Mouse (Mus musculus) forelimb bud, embryonic 11.5 days (tissue): ENCODE measurements around the gene Adamts20.

ENCODE experiments used
- DNase-seq: peaks from one replicate; pipeline ENCODE4 v3.0.0-alpha.2; 2012; ENCODE audit warnings: low read depth, low spot score

The Adamts20 gene

DNA sequence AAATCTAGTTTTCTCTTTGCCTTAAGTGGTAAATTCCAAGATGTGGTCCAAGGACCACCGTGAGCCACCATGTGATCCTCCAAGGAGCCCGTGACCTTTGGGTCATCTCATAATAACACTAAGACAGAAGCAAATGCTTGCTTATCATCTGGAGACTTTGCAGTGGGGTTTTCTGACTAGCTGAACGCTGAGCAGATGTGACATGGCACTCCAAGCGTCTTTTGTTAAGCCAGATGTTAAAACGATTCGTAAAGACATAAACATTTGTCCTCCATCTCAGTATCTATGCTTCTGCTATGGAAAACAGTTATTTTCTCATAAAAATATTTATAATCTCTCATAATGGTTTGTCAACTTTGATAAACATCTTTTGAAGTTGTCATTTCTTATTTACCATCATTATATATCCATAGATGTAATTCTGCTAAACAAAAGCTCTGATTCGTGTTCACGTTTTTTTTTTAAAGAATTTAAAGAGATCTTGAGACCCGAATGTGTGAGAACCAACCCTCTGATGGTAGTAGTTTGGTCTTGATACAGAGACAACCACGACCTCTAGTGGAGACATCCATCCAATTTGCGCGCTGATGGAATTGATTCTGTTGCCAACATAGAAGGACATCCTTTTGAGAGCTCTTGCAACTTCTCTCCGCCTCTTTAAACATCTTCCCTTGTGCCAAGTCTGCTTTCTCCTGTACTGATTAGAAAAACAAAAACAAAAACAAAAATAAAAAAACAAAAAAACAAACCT lies 212.1 kb downstream of the Adamts20 start:
- peak; percentile 41 for DNase-seq

DNA sequence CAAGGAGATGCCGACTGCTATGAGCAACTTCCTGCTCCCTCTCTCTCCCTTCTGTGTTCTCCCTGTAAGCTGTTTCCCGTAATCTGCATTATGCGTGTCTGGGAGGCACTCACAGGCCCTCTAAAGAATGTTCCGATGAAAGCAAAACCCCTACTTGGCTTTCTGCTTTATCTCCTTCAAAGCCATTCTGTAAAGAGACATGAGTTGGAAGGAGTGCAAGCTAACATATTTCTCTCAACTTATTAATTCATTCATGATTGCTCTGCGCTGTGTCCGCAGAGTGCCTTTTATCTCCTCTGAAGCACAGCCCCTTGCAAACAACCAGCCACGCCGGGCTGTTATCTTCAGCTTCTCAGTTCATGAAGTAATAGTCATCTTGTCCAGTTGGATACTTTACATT lies 215.5 kb downstream of the Adamts20 start:
- no peak for DNase-seq

DNA sequence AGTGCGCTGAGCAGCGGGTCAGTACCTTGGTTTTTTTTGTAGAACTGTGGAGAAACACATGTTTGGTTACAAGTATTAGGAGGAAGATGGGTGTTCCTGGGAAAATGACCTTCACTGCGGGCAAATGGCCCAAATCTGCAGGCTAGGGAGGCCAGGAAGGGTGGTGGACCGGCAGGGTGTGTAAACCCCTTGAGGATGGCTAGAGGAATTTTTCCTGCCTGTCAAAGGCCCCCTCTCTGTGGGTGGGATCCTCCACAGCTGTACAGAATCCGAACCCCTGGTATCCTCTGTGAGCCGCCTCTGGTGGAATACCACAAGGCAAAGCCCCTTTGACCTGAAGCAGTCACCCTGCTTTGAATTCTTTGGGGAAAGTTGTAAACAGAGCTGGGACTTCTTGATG lies 216.8 kb downstream of the Adamts20 start:
- no peak for DNase-seq

- no peak for DNase-seq
Measured at GRCm38 (mm10) chr15:94246669-94247068, 218.5 kb downstream of the Adamts20 start.

DNA sequence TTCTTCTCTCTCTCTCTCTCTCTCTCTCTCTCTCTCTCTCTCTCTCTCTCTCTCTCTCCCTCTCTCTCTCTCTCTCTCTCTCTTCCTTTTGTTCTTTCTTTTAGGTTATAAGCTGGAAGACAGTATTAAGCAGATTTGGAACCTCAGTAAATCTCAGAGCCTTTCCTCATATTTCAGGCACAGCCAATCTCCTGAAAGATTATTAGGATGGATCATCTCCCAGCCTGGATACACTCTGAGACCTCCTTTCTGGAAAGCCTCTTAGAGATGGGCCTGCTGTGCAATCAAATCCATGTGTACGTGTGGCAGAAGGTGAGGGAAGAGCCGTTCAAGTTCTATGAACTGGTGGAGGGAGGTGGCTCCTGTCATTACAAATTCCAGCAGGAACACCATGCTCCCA lies 220.9 kb downstream of the Adamts20 start:
- DNase-seq = no peak

- DNase-seq = no peak
Measured at GRCm38 (mm10) chr15:94242133-94242532, 223.1 kb downstream of the Adamts20 start.

GRCm38 (mm10) chr15:94239637-94240036 lies 225.6 kb downstream of the Adamts20 start:
- DNase-seq = no peak

DNA sequence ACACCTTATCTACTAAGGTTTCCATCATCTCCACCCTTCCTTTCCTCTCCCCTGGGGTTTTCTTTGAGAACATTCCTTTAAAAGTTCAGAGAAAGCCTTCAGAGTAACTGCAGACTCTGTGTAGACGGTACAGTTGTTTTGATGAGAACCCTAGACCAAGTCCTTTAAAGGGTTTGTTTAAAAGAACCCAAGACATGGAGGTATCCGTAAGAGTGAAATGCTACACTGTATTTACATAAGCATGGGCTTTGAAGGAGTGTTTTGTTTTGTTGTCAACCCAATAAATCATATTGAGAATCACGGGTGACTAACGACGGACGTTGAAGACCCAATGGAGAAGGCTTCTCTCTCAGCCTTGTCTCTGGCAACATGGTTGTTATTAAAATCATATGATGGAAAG lies 226.1 kb downstream of the Adamts20 start:
- DNase-seq = no peak

GRCm38 (mm10) chr15:94238058-94238876 lies 227.0 kb downstream of the Adamts20 start:
- no peak for DNase-seq

DNA sequence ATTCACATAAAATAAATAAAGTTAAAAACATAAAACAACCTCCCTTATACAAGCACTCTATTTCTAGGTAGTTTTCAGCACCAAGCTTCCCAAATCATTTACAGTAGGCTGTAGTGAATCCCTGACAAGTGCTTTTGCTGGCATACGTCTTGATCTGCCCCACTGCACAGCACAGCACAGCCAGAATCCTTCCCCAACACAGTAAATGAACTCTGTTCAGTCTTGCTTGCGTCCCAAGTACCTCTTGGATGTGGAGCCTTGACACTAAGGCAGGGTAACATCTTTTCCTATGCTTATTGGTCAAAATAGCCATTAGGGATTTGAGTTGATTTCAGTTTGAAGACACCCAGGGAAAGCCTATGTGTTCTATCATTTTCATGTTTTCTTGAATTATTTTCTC lies 228.5 kb downstream of the Adamts20 start:
- DNase-seq = no peak

DNA sequence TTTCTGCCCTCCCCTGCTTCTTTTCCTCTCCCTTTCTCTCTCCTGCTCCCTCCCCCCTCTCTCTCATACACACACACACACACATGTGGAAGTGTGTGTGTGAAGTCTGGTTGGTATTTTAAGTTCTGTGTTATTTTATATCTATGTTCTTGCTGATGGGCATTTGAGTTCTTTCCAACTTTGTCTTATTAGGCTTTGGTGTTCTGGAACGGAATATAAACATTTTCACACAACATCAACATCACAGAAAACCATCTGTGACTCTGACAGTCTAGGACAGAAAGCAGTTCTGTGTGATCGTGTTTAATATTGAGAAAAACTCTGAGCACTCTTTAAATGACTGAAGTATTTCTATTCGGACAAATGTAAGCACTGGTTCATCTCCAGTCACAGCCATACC lies 229.1 kb downstream of the Adamts20 start:
- DNase-seq = no peak

- no peak for DNase-seq
Measured at GRCm38 (mm10) chr15:94235190-94235589, 230.0 kb downstream of the Adamts20 start.

GRCm38 (mm10) chr15:94231246-94231645 lies 234.0 kb downstream of the Adamts20 start:
- no peak for DNase-seq

GRCm38 (mm10) chr15:94227388-94227787 lies 237.8 kb downstream of the Adamts20 start:
- DNase-seq = no peak

- DNase-seq = no peak
Measured at GRCm38 (mm10) chr15:94223101-94223500, 242.1 kb downstream of the Adamts20 start.

GRCm38 (mm10) chr15:94220686-94221085 lies 244.5 kb downstream of the Adamts20 start:
- DNase-seq = no peak
